25 mouse cellular contexts compared by ENCODE assay signal in the genomic region with DNA sequence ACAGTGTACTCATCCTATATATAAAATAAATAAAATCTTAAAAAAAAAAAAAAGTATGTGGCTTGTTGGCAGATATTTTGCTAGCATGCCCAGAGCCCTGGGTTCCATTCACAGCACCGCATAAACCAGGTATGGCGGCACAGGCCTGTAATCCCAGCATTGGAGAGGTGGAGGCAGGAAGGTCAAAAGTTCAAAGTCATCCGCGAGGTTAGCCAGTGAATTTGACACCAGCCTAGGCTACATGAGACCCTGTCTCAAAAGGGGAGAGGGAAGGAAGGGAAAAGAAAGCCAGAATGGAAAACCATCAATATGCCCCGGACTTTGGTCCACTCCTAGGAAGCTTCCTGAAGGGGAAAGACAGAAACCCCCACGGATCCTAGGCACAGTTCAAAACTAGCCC. TPM values are rescaled to one million over a fixed set of nuclear protein-coding genes. Genes with fewer than 3 reads are reported as not detected.
A peak's percentile ranks its signal among the peaks of the same experiment; 100 is the strongest.
DNase-seq lines count a peak whose midpoint lies in the region; ATAC-seq and TF ChIP-seq lines count a peak whose summit lies in the region.
"Had no signal": no experiment of that assay in that cellular context is flagged by ENCODE, and none has a peak within 500 bp of the region (broad histone marks: within the 10 kb centered on the region; RNA-seq: fewer than 3 reads in every experiment).

No protein-coding gene starts in this region.

- H3K4me2 ChIP-seq in neural tube, embryonic 15.5 days = no peak overlapping the region

- H3K4me3 ChIP-seq in ES-Bruce4 (ENCODE audit: low read depth, low read length) (no peak overlapping the region), ES-E14 (ENCODE audit: insufficient read depth in 1 of 2, low read depth in 1 of 2, low read length in 2 of 2, poor library complexity in 1 of 2, severe bottlenecking in 1 of 2) (no peak overlapping the region)
- no peak overlapping the region for H3K4me3 ChIP-seq in neural tube, embryonic 15.5 days (replicated peaks)

- in situ Hi-C loops in ES-E14 (cut with MboI; ENCODE audit: low sequenced_read_pairs in 2 of 2, unreplicated experiment in 2 of 2) = no loop called here

- no peak for TF ChIP-seq CTCF in ES-Bruce4 (IDR thresholded peaks at IDR 0.05; ENCODE audit: low read depth, low read length)

- 95% methylated on average over 6 of the region's 6 CpGs for WGBS in neural tube, embryonic 15.5 days

- H3K9me3 ChIP-seq in ES-Bruce4 (replicated peaks; ENCODE audit: control insufficient read depth, insufficient read depth, low read length, poor library complexity, severe bottlenecking) = no peaks in the 10 kb centered on the region
- H3K9me3 ChIP-seq in ES-E14 (ENCODE audit: control insufficient read depth, insufficient read depth, low read depth, low read length) = no peaks in the 10 kb centered on the region
- no peaks in the 10 kb centered on the region for H3K9me3 ChIP-seq in neural tube, embryonic 15.5 days (replicated peaks)

- TF ChIP-seq POLR2A in ES-Bruce4 (IDR thresholded peaks at IDR 0.05; ENCODE audit: insufficient read depth, low read length) = no peak

- H3K27me3 ChIP-seq in ES-Bruce4 (ENCODE audit: control insufficient read depth, insufficient read depth, low read length, poor library complexity, severe bottlenecking) = no peaks in the 10 kb centered on the region
- H3K27me3 ChIP-seq in neural tube, embryonic 15.5 days (replicated peaks) = no peaks in the 10 kb centered on the region
- H3K27me3 ChIP-seq: CH12.LX, Patski had no signal

- H3K4me1 ChIP-seq in ES-Bruce4 (ENCODE audit: control insufficient read depth, insufficient read depth, low read length) = peaks cover 7% of the 10 kb centered on the region
- H3K4me1 ChIP-seq in ES-E14 (ENCODE audit: control insufficient read depth in 2 of 2, insufficient read depth in 2 of 2, low read length in 2 of 2, poor library complexity in 1 of 2) = peaks cover 5 to 23% of the 10 kb centered on the region in 2 experiments; a peak in 3 of 4 replicates
- H3K4me1 ChIP-seq in neural tube, embryonic 15.5 days = peaks cover 28% of the 10 kb centered on the region

- H3K36me3 ChIP-seq in ES-Bruce4 (ENCODE audit: control insufficient read depth, insufficient read depth, low read length, poor library complexity, severe bottlenecking) (no peaks in the 10 kb centered on the region), ES-E14 (ENCODE audit: control insufficient read depth, insufficient read depth, low read length, poor library complexity, severe bottlenecking) (no peaks in the 10 kb centered on the region; the same call in 1 of the 2 replicates)
- H3K36me3 ChIP-seq in neural tube, embryonic 15.5 days = no peaks in the 10 kb centered on the region

- H3K9ac ChIP-seq in ES-Bruce4 (ENCODE audit: low read depth, poor library complexity, severe bottlenecking) (no peak overlapping the region), ES-E14 (ENCODE audit: insufficient read depth, low read depth, low read length, poor library complexity, severe bottlenecking) (no peak overlapping the region)
- H3K9ac ChIP-seq in neural tube, embryonic 15.5 days (replicated peaks) = no peak overlapping the region

- no peak for ATAC-seq in neural tube, embryonic 15.5 days (ENCODE audit: low FRiP score)
- ATAC-seq: activated CD4-positive, CD25-positive, alpha-beta regulatory T cell, adult 4 months; CD4-positive, CD25-positive, alpha-beta regulatory T cell, adult 4 months; Patski had no signal

- DNase-seq in ES-CJ7 (ENCODE audit: low read depth, low spot score) (peak; percentile 51), ES-E14 (ENCODE audit: low read depth, low spot score) (no peak), R1 (ENCODE audit: low read depth, low spot score) (peak; percentile 82)
- no peak for DNase-seq in frontal cortex, postnatal 14 days (ENCODE audit: low spot score in 2 of 2)
- DNase-seq in testis, postnatal 14 days (ENCODE audit: low spot score) = no peak
- no peak for DNase-seq in layer of hippocampus, adult 11-12 months (ENCODE audit: low spot score)
- DNase-seq: adrenal gland, adult 2 months; adrenal gland, adult 8-10 months; adrenal gland, postnatal 10 days; adrenal gland, postnatal 14 days; adrenal gland, postnatal 25 days; adrenal gland, postnatal 36 days; B cell, adult 2 months; cerebellum, adult 11 months; cerebellum, adult 11-12 months; cerebellum, adult 18-20 months; cerebellum, adult 2 months; cerebellum, adult 8-10 months; cerebellum, adult 9-10 months had no signal

- H3K27ac ChIP-seq in ES-Bruce4 (ENCODE audit: insufficient read depth, low read length) (peak overlapping the region; percentile 5; the same call in 1 of the 2 replicates), ES-E14 (ENCODE audit: insufficient read depth, low read depth, low read length, poor library complexity, severe bottlenecking) (peak overlapping the region; percentile 67; the same call in 1 of the 2 replicates)
- H3K27ac ChIP-seq in neural tube, embryonic 15.5 days (replicated peaks) = no peak overlapping the region

- TF ChIP-seq EP300 in ES-Bruce4 (IDR thresholded peaks at IDR 0.05; ENCODE audit: insufficient read depth, low read depth, low read length) = no peak

TF ChIP-seq in ES-E14, 5 proteins besides CTCF, POLR2A, EP300 and RAD21:
- TF ChIP-seq ZC3H11A (IDR thresholded peaks at IDR 0.05; ENCODE audit: borderline replicate concordance, low read depth, low read length) (no peak), HCFC1 (IDR thresholded peaks at IDR 0.05; ENCODE audit: borderline replicate concordance, insufficient read depth, low read length) (no peak), MAFK (IDR thresholded peaks at IDR 0.05; ENCODE audit: insufficient read depth, low read depth, low read length) (no peak), CHD2 (IDR thresholded peaks at IDR 0.05; ENCODE audit: low read depth, low read length) (no peak), ZNF384 (IDR thresholded peaks at IDR 0.05; ENCODE audit: low read depth, low read length) (no peak)

RNA-seq across cellular contexts. Expression of a gene that starts 16.2 kb away (rescaled TPM):
- polyA plus RNA-seq in ES-Bruce4 (2011; ENCODE audit: insufficient read depth, insufficient read length, low read depth, missing spikeins) = 8.0 and 10.2 TPM in 2 replicates
- total RNA-seq in ES-E14 (2012; rRNA removed) = 12.6 and 40.3 TPM in 2 replicates
- 0.88 and 1.4 TPM in 2 replicates for polyA plus RNA-seq in neural tube, embryonic 15.5 days (2015; fragmentation: Nextera tagmentation; extraction: Ambion mirVana)
- total RNA-seq: CH12.LX had no signal

RNA-seq across cellular contexts. Expression of a gene that starts 40.2 kb away (rescaled TPM):
- polyA plus RNA-seq in ES-Bruce4 (2011; ENCODE audit: insufficient read depth, insufficient read length, low read depth, missing spikeins) = 22.6 TPM in 2 replicates
- 19.6 and 24.5 TPM in 2 replicates for total RNA-seq in ES-E14 (2012; rRNA removed)
- 25.4 and 25.8 TPM in 2 replicates for polyA plus RNA-seq in neural tube, embryonic 15.5 days (2015; fragmentation: Nextera tagmentation; extraction: Ambion mirVana)

Comparison
In these comparisons a context has a peak if more than half of its experiments do, and no peak if none do; other contexts are left out.
1. DNase-seq: peak in ES-CJ7 (single experiment) and R1 (single experiment); none in ES-E14 (single experiment), frontal cortex, postnatal 14 days (0 of 2), testis, postnatal 14 days (single experiment) and layer of hippocampus, adult 11-12 months (single experiment).